Mouse (Mus musculus) CD4-positive, CD25-positive, alpha-beta regulatory T cell (primary cell): ENCODE results near the gene Tdpoz4. TPM values are rescaled to one million over a fixed set of nuclear protein-coding genes. Genes with fewer than 3 reads are reported as not detected.

ENCODE experiments used
- polyA plus RNA-seq: library from polyadenylated mRNA; unstranded; fragments of 100-300 nt; shearing (Covaris generic); gene quantifications from one replicate; pipeline ENCODE4 v1.2.1, GENCODE M21; 2017

Tdpoz4 gene
- 0.23 TPM for polyA plus RNA-seq

GRCm38 (mm10) chr3:93796098-93796497 lies at the start of gene Tdpoz4:
Gene Tdpoz4 (plus strand): TSS chr3:93796398.

GRCm38 (mm10) chr3:93772700-93773099 lies 23.5 kb upstream of the Tdpoz4 start, which contains the start of gene Gm5773:
Gene Gm5773 (plus strand): TSS chr3:93773000.

GRCm38 (mm10) chr3:93825720-93826119 lies 29.5 kb downstream of the Tdpoz4 start, which contains the start of gene Tdpoz3:
Gene Tdpoz3 (plus strand): TSS chr3:93826020.

Other genes starting within 250 kb of the Tdpoz4 start
- 882 TPM for gene S100a10, start 241.3 kb upstream of the Tdpoz4 start, polyA plus RNA-seq
- not detected for gene Tdpoz2, start 143.7 kb upstream of the Tdpoz4 start, polyA plus RNA-seq
- gene Tdpoz1, start 120.1 kb upstream of the Tdpoz4 start, polyA plus RNA-seq, result not detected
- gene Gm37596, start 103.3 kb upstream of the Tdpoz4 start, polyA plus RNA-seq, result not detected
- gene Gm5773, start 23.4 kb upstream of the Tdpoz4 start, polyA plus RNA-seq, result not detected
- gene Tdpoz3, start 29.6 kb downstream of the Tdpoz4 start, polyA plus RNA-seq, result not detected
- gene Gm9117, start 147.1 kb downstream of the Tdpoz4 start, polyA plus RNA-seq, result not detected
- not detected for gene Tdpoz5, start 164.9 kb downstream of the Tdpoz4 start, polyA plus RNA-seq